Mouse (Mus musculus): ENCODE results near the gene Plxna1. TPM values are rescaled to one million over a fixed set of nuclear protein-coding genes. Genes with fewer than 3 reads are reported as not detected.
A peak's percentile ranks its signal among the peaks of the same experiment; 100 is the strongest.

Plxna1 gene
- total RNA-seq, 2 experiments from 2014 or later: 162 to 166 TPM

DNA sequence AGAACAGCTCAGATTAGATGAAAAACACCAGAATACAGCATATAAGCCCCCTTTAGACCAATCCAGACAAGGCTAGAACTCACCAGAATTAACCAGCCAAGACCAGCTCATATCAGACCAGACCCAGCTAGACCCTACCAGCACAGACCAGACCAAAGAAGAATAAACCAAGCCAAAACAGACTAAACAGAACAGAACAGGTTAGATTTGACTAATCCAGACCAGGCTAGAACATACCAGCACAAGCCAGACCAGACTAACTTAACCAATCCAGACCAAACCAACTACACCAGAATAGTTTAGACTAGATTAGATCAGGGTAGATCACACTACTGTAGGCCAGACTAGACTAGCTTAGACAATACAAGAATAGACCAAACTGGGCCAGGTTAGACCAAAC lies 77.3 kb downstream of the Plxna1 start:
- DNase-seq (ENCODE audit: low spot score in 2 of 2): no peak

DNA sequence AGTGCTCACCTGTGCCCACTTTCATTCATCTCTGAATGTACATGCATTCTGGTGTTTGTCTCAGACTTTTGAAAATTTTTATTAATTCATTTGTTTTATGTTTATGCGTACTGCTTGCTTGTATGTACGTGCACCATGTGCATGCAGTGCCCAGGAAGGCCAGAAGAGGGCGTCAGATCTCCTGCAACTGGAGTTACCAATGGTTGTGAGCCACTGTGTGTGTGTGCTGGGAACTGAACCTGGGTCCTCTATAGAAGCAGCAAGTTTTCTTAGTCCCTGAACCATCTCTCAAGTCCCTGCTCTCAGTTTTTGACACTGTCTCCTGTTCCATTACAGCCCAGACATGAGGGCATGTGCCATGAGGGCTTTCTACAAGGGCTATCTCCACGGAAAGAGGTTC lies 79.3 kb downstream of the Plxna1 start:
- no peak for DNase-seq (ENCODE audit: low spot score in 2 of 2)

DNA sequence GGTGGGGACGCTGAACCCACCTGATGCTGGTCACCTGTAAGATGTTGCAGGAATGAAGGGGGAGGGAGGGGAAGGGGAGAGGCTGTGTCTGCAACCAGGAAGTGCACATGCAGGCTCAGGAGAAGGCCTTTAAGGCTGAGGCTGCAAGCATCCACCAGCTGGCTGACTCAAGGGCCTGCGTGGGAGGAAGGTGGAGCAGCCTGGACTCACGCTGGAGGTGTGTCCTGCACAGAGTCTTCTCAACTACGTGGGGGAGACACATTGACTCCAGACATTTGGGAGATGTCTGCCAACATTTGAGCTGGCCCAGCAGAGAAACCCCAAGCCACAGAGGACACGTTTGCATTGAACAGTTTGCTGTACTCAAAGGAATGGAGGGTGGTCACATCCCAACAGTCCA lies 79.8 kb downstream of the Plxna1 start:
- DNase-seq (ENCODE audit: low spot score in 2 of 2): no peak

DNA sequence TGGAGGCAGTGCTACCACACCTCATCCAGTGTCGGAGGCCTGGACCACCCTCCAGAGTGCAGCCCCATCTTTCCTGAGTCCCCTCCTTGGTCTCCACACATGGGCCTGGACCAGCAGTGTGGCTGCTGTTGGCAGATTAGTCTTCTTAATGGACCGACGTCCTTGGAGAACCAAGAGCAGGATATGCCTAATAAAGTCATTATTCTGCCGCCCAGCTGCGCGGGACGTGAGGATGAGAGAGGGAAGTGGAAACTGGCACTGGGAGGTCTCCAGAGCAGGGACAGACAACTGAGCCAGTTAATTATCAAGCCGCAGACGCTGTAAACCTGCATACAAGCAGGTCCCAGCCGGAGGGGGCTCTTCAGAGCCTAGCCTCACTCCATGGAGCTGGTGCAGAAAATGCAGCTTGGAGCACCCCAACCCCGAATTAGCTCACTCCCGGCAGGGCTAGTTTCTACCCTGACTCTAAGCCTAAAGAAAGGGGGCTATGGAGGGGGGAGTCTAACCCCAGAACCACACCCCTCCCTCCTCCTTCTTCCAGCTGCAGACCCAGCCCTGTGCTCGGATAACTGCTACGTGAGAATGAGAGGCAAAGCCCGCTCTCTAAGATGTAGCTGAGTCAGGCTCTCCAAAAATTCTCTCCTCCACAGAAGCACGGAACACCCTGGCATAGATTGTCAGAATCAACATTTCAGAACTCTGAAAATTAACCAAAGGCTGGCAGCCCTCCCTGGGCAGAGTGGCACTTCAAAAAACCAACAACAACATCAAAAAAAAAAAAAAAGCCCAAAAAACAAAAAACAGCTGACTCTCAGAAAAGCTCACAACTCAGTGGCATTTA lies 80.7 kb downstream of the Plxna1 start:
- DNase-seq (ENCODE audit: low spot score in 2 of 2): no peak

DNA sequence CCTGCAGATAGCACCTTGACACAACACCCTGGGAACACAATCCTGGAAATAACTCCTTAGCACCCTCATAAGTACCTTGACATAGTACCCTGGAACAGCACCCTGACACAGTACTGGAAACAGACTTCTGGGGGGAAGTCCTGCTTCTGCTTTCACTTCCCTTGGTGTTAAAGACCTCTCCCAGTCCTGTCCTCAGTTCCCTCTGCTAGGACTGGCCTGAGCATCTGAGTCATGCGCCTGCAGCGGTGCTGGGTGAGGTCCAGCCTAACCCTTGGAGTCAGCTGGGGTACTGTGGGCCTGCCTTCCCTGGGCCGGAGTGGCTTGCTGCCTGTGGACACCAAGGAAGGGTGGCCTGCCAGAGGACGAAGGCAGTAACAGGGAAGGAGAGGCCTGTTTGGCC lies 81.9 kb downstream of the Plxna1 start:
- DNase-seq (ENCODE audit: low spot score in 2 of 2): peak in 1 of 2 experiments; percentile 26

DNA sequence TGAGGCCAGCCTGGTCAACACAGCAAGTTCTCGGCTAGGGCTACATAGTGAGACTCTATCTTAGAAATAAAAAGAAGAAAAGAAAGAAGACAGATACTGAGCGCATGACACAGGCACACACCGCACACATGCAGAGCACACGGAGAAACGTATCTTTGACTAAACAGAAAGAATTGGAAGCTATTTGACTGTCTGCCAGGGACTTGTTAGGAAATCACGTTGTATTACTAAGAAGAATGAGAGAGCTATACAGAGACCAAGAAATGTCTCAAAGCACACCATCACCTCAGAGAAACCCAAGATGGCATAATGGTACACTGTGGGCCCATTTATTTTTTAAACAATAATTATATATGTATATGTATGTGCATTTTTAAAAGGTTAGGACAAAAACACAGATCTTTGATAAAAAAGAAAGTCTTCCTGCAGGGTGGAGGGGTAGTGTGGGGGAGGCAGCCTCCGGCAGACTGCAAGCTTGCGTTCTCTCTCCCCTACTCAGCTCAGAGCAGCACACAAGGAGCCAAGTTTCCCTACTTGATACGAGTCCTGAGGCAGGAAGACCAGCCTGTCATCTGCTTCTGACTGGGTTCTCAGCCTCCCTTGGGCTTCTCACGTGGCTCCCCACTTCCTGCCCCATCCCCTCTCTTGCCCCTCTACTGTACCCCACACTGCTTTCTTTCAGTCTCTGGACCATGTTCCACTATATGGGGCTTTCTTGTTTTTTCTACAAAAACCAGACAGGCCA lies 90.5 kb downstream of the Plxna1 start:
- DNase-seq (ENCODE audit: low spot score in 2 of 2): peak in 1 of 2 experiments; percentile 37

DNA sequence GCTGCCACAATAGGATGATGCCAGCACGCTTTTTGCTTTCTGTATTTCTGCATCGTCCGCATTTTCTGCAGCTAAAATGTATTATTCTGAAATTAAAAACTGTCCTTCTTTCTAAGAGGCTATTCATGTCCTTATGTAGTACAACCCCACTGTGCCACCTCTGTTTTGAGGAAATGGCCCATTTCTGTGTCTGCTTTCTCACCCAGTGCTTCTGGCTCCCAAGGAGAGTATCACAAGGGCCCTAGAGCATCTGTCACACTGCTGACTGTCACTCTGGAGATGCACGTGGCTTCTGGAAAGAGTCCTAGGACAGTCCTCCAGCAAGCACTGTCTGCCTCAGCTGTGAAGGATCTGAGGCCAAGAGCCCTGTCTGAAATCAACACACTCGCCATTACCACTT lies 95.2 kb downstream of the Plxna1 start:
- no peak for DNase-seq (ENCODE audit: low spot score in 2 of 2)

Other genes starting within 250 kb of the Plxna1 start
- gene Chchd6, start 233.0 kb upstream of the Plxna1 start, total RNA-seq (2021): 10 to 100 TPM; 67.2 to 69.5 TPM

Data from layer of hippocampus, postnatal 14 days (tissue).